Mouse (Mus musculus) G1E (cell line): ENCODE data around the gene Olfr1377.

Experiments
- CTCF ChIP-seq: IDR thresholded peaks from 2 replicates; pipeline ENCODE4 v1.5.1; 2012; ENCODE audit warnings: low read depth, low read length, inconsistent platforms, mixed read lengths
- GATA1 ChIP-seq: IDR thresholded peaks from 2 replicates; pipeline ENCODE4 v1.6.1; 2012; ENCODE audit warnings: borderline replicate concordance, low read length, inconsistent platforms, mixed read lengths
- GATA2 ChIP-seq: IDR thresholded peaks from 2 replicates; pipeline ENCODE4 v1.6.1; 2012; ENCODE audit warnings: low read depth, low read length, inconsistent platforms, borderline replicate concordance
- POLR2AphosphoS5 ChIP-seq: IDR thresholded peaks from 2 replicates; pipeline ENCODE4 v1.6.1; 2012; ENCODE audit warnings: low read depth, low read length, inconsistent platforms; ENCODE audit not compliant: insufficient replicate concordance
- TAL1 ChIP-seq: conservative IDR thresholded peaks from 2 replicates; pipeline ENCODE4 v1.6.1; 2012; ENCODE audit warnings: low read depth, low read length, inconsistent platforms, mixed read lengths

DNA sequence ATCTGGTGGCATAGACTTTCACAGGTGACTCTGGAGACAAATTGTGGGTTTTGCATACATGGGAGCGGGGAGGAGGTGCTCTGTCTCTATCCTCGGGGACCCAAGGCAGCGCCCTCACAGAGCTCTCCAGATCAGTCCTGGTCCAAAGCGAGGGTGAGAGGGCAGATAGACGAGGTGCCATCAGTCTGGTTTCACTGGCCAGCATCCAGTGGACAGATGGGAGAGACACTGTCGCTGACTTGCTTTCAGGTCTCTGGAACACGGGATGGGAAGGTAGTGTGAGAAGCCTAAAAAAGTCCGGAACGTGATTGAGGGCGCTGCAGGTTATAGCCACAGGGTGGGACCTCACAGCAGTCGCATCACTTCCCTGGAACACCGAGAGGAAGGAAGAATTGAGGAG is 39.4 kb upstream of the Olfr1377 start:
- no peak for TF ChIP-seq GATA1
- no peak for TF ChIP-seq TAL1
- no peak for TF ChIP-seq CTCF
- no peak for TF ChIP-seq POLR2AphosphoS5
- TF ChIP-seq GATA2: no peak
